Mouse (Mus musculus) megakaryocyte, embryonic 14.5 days (primary cell): ENCODE results near the gene Ntrk3. TPM values are rescaled to one million over a fixed set of nuclear protein-coding genes. Genes with fewer than 3 reads are reported as not detected.

Source experiments
- H3K27me3 ChIP-seq: replicated peaks from 2 replicates; pipeline ENCODE3; 2012; ENCODE audit warnings: inconsistent platforms
- H3K36me3 ChIP-seq: replicated peaks from 2 replicates; pipeline ENCODE3; 2012; ENCODE audit warnings: low read length, inconsistent platforms, mixed read lengths
- H3K4me1 ChIP-seq: 2 replicates; pipeline ENCODE4 v1.6.1; 2012; ENCODE audit warnings: inconsistent platforms
- H3K4me3 ChIP-seq: replicated peaks from 2 replicates; pipeline ENCODE3; 2012; ENCODE audit warnings: moderate library complexity, mild to moderate bottlenecking, inconsistent platforms
- H3K9me3 ChIP-seq: 2 replicates; pipeline ENCODE4 v1.6.1; 2012; ENCODE audit warnings: inconsistent platforms
- FLI1 ChIP-seq: IDR thresholded peaks from 2 replicates; pipeline ENCODE4 v1.6.1; 2012; ENCODE audit warnings: low read length, inconsistent platforms, mixed read lengths
- GATA1 ChIP-seq: IDR thresholded peaks from 3 replicates; pipeline ENCODE4 v1.6.1; 2012; ENCODE audit warnings: mixed read lengths, low read length, inconsistent platforms, borderline replicate concordance
- polyA plus RNA-seq: library from polyadenylated mRNA; stranded (reverse); fragments of >175 nt; gene quantifications from 2 replicates; pipeline ENCODE4 v1.2.3, GENCODE M21; 2012; ENCODE audit warnings: low replicate concordance; ENCODE audit not compliant: insufficient read depth

The Ntrk3 gene
- polyA plus RNA-seq, 1 experiment = not detected

- H3K9me3 ChIP-seq = peaks cover 5% of the 10 kb centered on the region; the same call in 1 of the 2 replicates
- TF ChIP-seq FLI1 = no peak
- no peak for TF ChIP-seq GATA1
- H3K4me1 ChIP-seq = peaks cover 6% of the 10 kb centered on the region; the same call in 1 of the 2 replicates
- H3K27me3 ChIP-seq = peaks cover 72% of the 10 kb centered on the region
- H3K36me3 ChIP-seq = no peaks in the 10 kb centered on the region
- no peak overlapping the region for H3K4me3 ChIP-seq
Observed at GRCm38 (mm10) chr7:78584499-78584898, 153.3 kb downstream of the Ntrk3 start.

GRCm38 (mm10) chr7:78583678-78584077 lies 154.1 kb downstream of the Ntrk3 start:
- TF ChIP-seq FLI1 (no peak), GATA1 (no peak)
- H3K4me3 ChIP-seq = no peak overlapping the region
- peaks cover 80% of the 10 kb centered on the region for H3K27me3 ChIP-seq
- H3K4me1 ChIP-seq = peaks cover 12% of the 10 kb centered on the region
- no peaks in the 10 kb centered on the region for H3K36me3 ChIP-seq
- peaks cover 5% of the 10 kb centered on the region; the same call in 1 of the 2 replicates for H3K9me3 ChIP-seq

DNA sequence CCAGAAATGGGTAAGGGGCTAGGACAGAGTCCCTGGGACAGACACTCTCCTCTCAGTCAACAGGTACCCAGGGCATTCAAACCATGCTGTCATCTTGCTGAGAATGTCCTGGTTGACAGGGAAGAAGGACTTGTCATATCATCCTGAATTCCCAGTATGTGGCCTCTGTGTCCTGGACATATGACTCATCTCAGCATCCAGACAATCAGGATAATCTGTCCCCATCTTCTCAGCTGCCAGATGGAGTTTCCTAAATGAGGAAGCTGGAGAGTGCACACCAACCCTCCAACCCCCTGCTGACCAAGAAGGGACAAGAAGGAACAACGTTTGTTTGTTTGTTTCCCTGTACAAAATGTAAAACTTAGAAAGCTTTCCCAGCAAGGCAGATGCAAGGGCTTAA lies 156.5 kb downstream of the Ntrk3 start:
- TF ChIP-seq GATA1 (no peak), FLI1 (no peak)
- Histone ChIP-seq H3K4me1 (peaks cover 29% of the 10 kb centered on the region), H3K27me3 (peaks cover 92% of the 10 kb centered on the region), H3K36me3 (no peaks in the 10 kb centered on the region), H3K9me3 (peaks cover 5% of the 10 kb centered on the region; the same call in 1 of the 2 replicates), H3K4me3 (no peak overlapping the region)

DNA sequence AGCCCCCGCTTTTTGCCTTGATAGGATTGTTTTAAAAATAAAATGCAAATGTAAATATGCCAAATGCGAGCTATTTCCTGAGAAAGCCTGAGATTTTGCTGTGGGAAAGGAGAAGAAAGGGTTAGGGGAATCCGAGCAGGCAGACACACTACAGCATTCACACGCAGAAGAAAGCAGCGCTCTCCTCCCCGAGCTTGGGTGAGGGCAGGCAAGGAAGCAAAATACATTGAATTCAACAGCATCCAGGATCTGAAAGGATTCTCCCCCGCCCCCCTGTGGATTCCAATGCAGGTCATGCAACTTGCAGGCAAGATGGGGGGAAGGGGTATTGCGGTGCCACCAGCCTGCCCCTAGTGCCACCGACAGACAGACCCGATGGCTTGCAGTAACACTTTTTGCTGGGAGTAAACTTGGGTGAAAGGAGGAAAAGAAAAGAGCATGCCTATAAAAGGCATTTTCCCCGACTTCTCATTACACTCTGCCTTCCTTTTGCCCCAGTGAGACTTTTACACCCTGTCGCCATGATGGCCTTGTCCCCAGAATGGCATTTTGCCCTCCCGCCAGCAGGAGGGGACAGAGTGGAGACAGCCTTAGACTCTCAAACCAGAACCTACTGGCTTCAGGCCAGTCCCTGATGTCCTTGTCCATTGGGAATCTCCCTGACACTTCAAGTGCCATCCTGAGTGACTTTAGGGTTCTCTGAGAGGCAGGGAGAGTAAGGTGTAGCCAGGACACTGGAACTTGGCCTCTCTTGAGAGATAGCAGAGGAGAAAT lies 158.2 kb downstream of the Ntrk3 start:
- Histone ChIP-seq H3K4me3 (no peak overlapping the region), H3K36me3 (no peaks in the 10 kb centered on the region), H3K9me3 (peaks cover 5% of the 10 kb centered on the region; the same call in 1 of the 2 replicates), H3K4me1 (peaks cover 29% of the 10 kb centered on the region), H3K27me3 (peaks cover 93% of the 10 kb centered on the region)
- TF ChIP-seq GATA1 (no peak), FLI1 (no peak)

- Histone ChIP-seq H3K4me1 (peaks cover 28% of the 10 kb centered on the region), H3K9me3 (peaks cover 5% of the 10 kb centered on the region; the same call in 1 of the 2 replicates), H3K36me3 (no peaks in the 10 kb centered on the region), H3K4me3 (peak overlapping the region; percentile 83), H3K27me3 (peaks cover 95% of the 10 kb centered on the region)
- no peak for TF ChIP-seq FLI1
- no peak for TF ChIP-seq GATA1
Observed at GRCm38 (mm10) chr7:78578461-78579359, 159.1 kb downstream of the Ntrk3 start.

- Histone ChIP-seq H3K36me3 (no peaks in the 10 kb centered on the region), H3K4me3 (peak overlapping the region; percentile 85), H3K27me3 (peaks cover 94% of the 10 kb centered on the region), H3K9me3 (peaks cover 5% of the 10 kb centered on the region; the same call in 1 of the 2 replicates), H3K4me1 (peaks cover 26% of the 10 kb centered on the region)
- no peak for TF ChIP-seq GATA1
- no peak for TF ChIP-seq FLI1
Observed at GRCm38 (mm10) chr7:78578111-78578460, 159.7 kb downstream of the Ntrk3 start.

GRCm38 (mm10) chr7:78577462-78578110 lies 160.2 kb downstream of the Ntrk3 start:
- peaks cover 92% of the 10 kb centered on the region for H3K27me3 ChIP-seq
- peaks cover 26% of the 10 kb centered on the region for H3K4me1 ChIP-seq
- peaks cover 5% of the 10 kb centered on the region; the same call in 1 of the 2 replicates for H3K9me3 ChIP-seq
- no peaks in the 10 kb centered on the region for H3K36me3 ChIP-seq
- H3K4me3 ChIP-seq = no peak overlapping the region
- TF ChIP-seq GATA1 (no peak), FLI1 (no peak)

- peaks cover 87% of the 10 kb centered on the region for H3K27me3 ChIP-seq
- TF ChIP-seq GATA1 (no peak), FLI1 (no peak)
- peaks cover 26% of the 10 kb centered on the region for H3K4me1 ChIP-seq
- peaks cover 5% of the 10 kb centered on the region; the same call in 1 of the 2 replicates for H3K9me3 ChIP-seq
- H3K4me3 ChIP-seq = no peak overlapping the region
- no peaks in the 10 kb centered on the region for H3K36me3 ChIP-seq
Observed at GRCm38 (mm10) chr7:78576706-78577461, 160.9 kb downstream of the Ntrk3 start.

- Histone ChIP-seq H3K36me3 (no peaks in the 10 kb centered on the region), H3K4me1 (peaks cover 26% of the 10 kb centered on the region), H3K27me3 (peaks cover 83% of the 10 kb centered on the region), H3K9me3 (peaks cover 5% of the 10 kb centered on the region; the same call in 1 of the 2 replicates), H3K4me3 (no peak overlapping the region)
- no peak for TF ChIP-seq FLI1
Observed at GRCm38 (mm10) chr7:78576169-78576568, 161.6 kb downstream of the Ntrk3 start.
